Mouse (Mus musculus) midbrain, embryonic 15.5 days (tissue): ENCODE results near the gene Map3k9. TPM values are rescaled to one million over a fixed set of nuclear protein-coding genes. Genes with fewer than 3 reads are reported as not detected.

ENCODE experiments used
- ATAC-seq: fragments of 200-750 bp; cut with Nextera tagmentation; replicated peaks from 2 replicates; pipeline ENCODE4 v1.8.0; 2017; ENCODE audit warnings: moderate TSS enrichment
- H3K27ac ChIP-seq: fragments of 300-500 bp; sonication (generic); 2 replicates; pipeline ENCODE4 v1.5.1; 2015; ENCODE audit warnings: mild to moderate bottlenecking, inconsistent platforms
- H3K27me3 ChIP-seq: fragments of 300-500 bp; sonication (generic); replicated peaks from 2 replicates; pipeline ENCODE4 v1.6.1; 2015; ENCODE audit warnings: inconsistent platforms
- H3K36me3 ChIP-seq: fragments of 300-500 bp; sonication (generic); replicated peaks from 2 replicates; pipeline ENCODE4 v1.6.1; 2015; ENCODE audit warnings: inconsistent platforms
- H3K4me1 ChIP-seq: fragments of 300-500 bp; sonication (generic); 2 replicates; pipeline ENCODE4 v1.6.1; 2015; ENCODE audit warnings: inconsistent platforms
- H3K4me2 ChIP-seq: fragments of 300-500 bp; sonication (generic); 2 replicates; pipeline ENCODE4 v1.6.1; 2015; ENCODE audit warnings: inconsistent platforms, mild to moderate bottlenecking, moderate library complexity
- H3K4me3 ChIP-seq: fragments of 300-500 bp; sonication (generic); 2 replicates; pipeline ENCODE4 v1.5.1; 2015; ENCODE audit warnings: mild to moderate bottlenecking, inconsistent platforms
- H3K9ac ChIP-seq: fragments of 300-500 bp; sonication (generic); 2 replicates; pipeline ENCODE4 v1.6.1; 2015; ENCODE audit warnings: mild to moderate bottlenecking, inconsistent platforms
- H3K9me3 ChIP-seq: fragments of 300-500 bp; sonication (generic); 2 replicates; pipeline ENCODE4 v1.6.1; 2016; ENCODE audit warnings: inconsistent platforms
- WGBS: fragments of 180-500 bp; shearing (Covaris S2); methylation state at CpG from one replicate; pipeline ENCODE4 v1.1.7; 2015; ENCODE audit warnings: mixed read lengths; 5-methylcytosine and 5-hydroxymethylcytosine counted together
- polyA plus RNA-seq: library from polyadenylated mRNA; unstranded; fragments of >200 nt; fragmentation: Nextera tagmentation; extraction: Ambion mirVana; gene quantifications from 2 replicates; pipeline ENCODE4 v1.2.1, GENCODE M21; 2015

The Map3k9 gene
- polyA plus RNA-seq, 1 experiment from 2014 or later = 14.6 TPM

GRCm38 (mm10) chr12:81748021-81748576, 32.9 kb downstream of the Map3k9 start:
- 61% methylated on average over 4 of the region's 4 CpGs for WGBS
- no peak for ATAC-seq
- Histone ChIP-seq H3K9me3 (no peaks in the 10 kb centered on the region), H3K4me3 (no peak overlapping the region), H3K27me3 (no peaks in the 10 kb centered on the region), H3K4me1 (no peaks in the 10 kb centered on the region; the same call in 1 of the 2 replicates), H3K27ac (no peak overlapping the region), H3K4me2 (no peak overlapping the region), H3K36me3 (no peaks in the 10 kb centered on the region), H3K9ac (no peak overlapping the region)

- no peaks in the 10 kb centered on the region for H3K27me3 ChIP-seq
- ATAC-seq = no peak
- no peak overlapping the region for H3K4me2 ChIP-seq
- no peaks in the 10 kb centered on the region for H3K36me3 ChIP-seq
- H3K9ac ChIP-seq = no peak overlapping the region
- no peak overlapping the region for H3K27ac ChIP-seq
- H3K9me3 ChIP-seq = no peaks in the 10 kb centered on the region
- 77% methylated on average over 9 of the region's 9 CpGs for WGBS
- no peaks in the 10 kb centered on the region; the same call in 1 of the 2 replicates for H3K4me1 ChIP-seq
- H3K4me3 ChIP-seq = no peak overlapping the region
These were observed 34.5 kb downstream of the Map3k9 start for GRCm38 (mm10) chr12:81746400-81747024.

DNA sequence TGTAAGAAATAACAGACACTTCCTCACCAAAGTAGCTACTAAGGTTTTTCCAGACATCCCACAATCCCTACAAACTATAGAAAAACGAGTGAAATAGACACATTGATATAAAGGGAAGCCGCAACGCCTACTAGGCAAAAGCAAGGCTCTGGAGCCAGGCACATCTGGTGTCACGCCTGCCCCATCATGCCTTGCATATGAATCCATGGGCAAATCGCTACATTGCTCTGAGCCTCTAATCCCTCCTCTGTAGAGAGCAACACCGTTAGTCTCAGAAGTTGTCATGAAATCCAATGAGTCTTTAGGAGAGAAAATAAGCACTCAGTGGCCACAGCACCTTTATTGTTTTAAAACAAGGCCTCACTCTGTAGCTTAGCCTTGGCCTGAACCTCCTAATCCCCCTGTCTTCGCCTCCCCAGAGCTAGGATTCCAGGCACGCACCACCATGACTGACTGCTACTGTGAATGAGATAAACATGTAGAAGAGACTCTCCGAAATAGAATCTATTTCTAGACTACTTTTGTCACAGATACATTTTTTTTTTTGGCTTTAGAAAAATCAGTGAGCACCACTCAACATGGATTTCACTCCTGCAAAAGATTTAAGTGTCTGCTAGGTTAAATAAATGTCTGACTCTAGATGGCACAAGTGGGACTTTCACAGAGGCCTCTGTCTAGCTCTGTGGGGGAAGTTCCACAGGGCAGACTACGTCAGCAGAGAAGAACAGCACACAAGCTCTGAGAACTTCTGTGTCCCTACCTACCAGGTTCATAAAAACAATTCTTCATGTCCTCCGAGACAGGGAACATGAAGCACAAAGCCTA, 45.5 kb downstream of the Map3k9 start:
- ATAC-seq = no peak
- Histone ChIP-seq H3K27ac (no peak overlapping the region), H3K9ac (no peak overlapping the region), H3K36me3 (peaks cover 18% of the 10 kb centered on the region; the same call in 1 of the 2 replicates), H3K9me3 (no peaks in the 10 kb centered on the region), H3K4me3 (no peak overlapping the region), H3K4me1 (no peaks in the 10 kb centered on the region), H3K4me2 (no peak overlapping the region), H3K27me3 (no peaks in the 10 kb centered on the region)
- WGBS = 61% methylated on average over 11 of the region's 11 CpGs

GRCm38 (mm10) chr12:81726246-81726822, 54.6 kb downstream of the Map3k9 start:
- H3K4me3 ChIP-seq = no peak overlapping the region
- H3K9ac ChIP-seq = no peak overlapping the region
- H3K27me3 ChIP-seq = no peaks in the 10 kb centered on the region
- peaks cover 34% of the 10 kb centered on the region; the same call in 1 of the 2 replicates for H3K36me3 ChIP-seq
- H3K4me2 ChIP-seq = no peak overlapping the region
- H3K4me1 ChIP-seq = no peaks in the 10 kb centered on the region
- ATAC-seq = no peak
- no peaks in the 10 kb centered on the region for H3K9me3 ChIP-seq
- WGBS = 77% methylated on average over 8 of the region's 8 CpGs
- no peak overlapping the region for H3K27ac ChIP-seq

DNA sequence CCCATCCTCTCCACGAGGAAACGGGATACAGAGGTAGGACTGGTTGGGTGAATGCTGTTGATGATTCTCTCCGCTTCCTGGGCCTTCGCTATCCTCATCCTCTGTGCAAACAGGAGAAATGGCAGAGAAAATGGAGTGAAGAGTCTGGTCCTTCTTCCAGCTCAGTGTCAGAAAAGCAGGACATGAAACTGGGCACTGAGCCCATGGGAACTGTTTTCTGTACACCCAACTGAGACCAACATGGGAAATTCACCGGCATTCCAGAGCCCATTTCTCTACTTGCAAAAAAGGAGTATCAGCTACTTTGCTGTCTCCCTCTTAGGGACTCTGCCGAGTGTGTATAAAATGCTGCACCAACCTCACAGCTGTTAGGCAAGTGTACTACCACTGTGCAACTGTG, 56.2 kb downstream of the Map3k9 start:
- peaks cover 29% of the 10 kb centered on the region; the same call in 1 of the 2 replicates for H3K36me3 ChIP-seq
- WGBS = 90% methylated on average over 6 of the region's 6 CpGs
- no peaks in the 10 kb centered on the region for H3K27me3 ChIP-seq

GRCm38 (mm10) chr12:81723375-81723774, 57.6 kb downstream of the Map3k9 start:
- Histone ChIP-seq H3K9ac (no peak overlapping the region), H3K27ac (no peak overlapping the region), H3K4me3 (no peak overlapping the region), H3K4me1 (no peaks in the 10 kb centered on the region), H3K9me3 (no peaks in the 10 kb centered on the region), H3K36me3 (peaks cover 26% of the 10 kb centered on the region; the same call in 1 of the 2 replicates), H3K4me2 (no peak overlapping the region), H3K27me3 (no peaks in the 10 kb centered on the region)
- 89% methylated on average over 7 of the region's 7 CpGs for WGBS
- no peak for ATAC-seq

More for the DNA sequence above, 56.2 kb downstream of the Map3k9 start:
- Histone ChIP-seq H3K27ac (no peak overlapping the region), H3K4me3 (no peak overlapping the region), H3K4me2 (no peak overlapping the region), H3K9me3 (no peaks in the 10 kb centered on the region), H3K9ac (no peak overlapping the region), H3K4me1 (no peaks in the 10 kb centered on the region)
- ATAC-seq = no peak

GRCm38 (mm10) chr12:81719715-81720114, 61.3 kb downstream of the Map3k9 start:
- Histone ChIP-seq H3K4me1 (no peaks in the 10 kb centered on the region), H3K4me3 (no peak overlapping the region), H3K9ac (no peak overlapping the region), H3K36me3 (peaks cover 16% of the 10 kb centered on the region; the same call in 1 of the 2 replicates), H3K27me3 (no peaks in the 10 kb centered on the region), H3K27ac (no peak overlapping the region), H3K4me2 (no peak overlapping the region), H3K9me3 (no peaks in the 10 kb centered on the region)
- ATAC-seq = no peak
- 92% methylated on average over 8 of the region's 8 CpGs for WGBS

DNA sequence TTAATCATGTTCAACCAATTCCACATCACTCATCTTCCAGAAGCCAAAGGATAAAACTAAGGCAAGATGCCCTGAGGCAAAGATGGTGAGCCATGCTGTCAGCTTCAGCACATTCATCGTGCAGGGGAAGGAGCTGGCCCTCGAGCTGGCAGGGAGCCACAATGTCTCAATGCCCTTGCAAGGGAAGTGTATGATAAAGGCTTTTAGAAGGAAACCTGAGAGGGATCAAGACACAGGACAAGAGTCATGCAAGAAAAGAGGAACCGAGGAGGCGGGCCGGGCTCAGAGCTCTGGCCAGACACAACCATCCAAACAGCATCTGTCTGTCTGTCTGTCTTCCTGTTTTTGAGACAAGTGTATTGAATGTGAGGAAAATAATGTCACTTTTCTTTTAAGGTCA, 61.8 kb downstream of the Map3k9 start:
- no peak overlapping the region for H3K4me3 ChIP-seq
- H3K27ac ChIP-seq = no peak overlapping the region
- no peaks in the 10 kb centered on the region for H3K4me1 ChIP-seq
- ATAC-seq = no peak
- no peak overlapping the region for H3K4me2 ChIP-seq
- H3K36me3 ChIP-seq = peaks cover 14% of the 10 kb centered on the region; the same call in 1 of the 2 replicates
- H3K27me3 ChIP-seq = no peaks in the 10 kb centered on the region
- WGBS = 76% methylated on average over 5 of the region's 5 CpGs
- H3K9me3 ChIP-seq = no peaks in the 10 kb centered on the region
- H3K9ac ChIP-seq = no peak overlapping the region

DNA sequence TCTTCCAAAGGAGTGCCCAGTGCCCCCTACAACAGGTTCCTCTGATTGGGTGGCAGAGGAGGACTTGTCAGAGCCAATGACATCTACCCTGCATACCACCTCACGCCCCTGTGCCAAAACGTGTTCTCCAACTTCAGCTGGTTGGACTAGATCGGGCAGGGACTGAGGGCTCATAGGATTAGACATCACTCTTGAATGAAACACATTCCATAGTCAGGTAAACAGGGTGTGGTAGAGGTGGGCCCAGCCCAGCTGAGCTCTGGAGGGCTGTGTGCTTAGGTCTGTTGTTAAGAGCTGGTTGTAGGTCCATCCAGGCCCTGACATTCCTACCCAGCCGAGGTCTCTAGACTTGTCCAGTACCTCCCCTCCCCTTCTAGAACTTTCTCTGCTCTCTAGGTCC, 68.4 kb downstream of the Map3k9 start:
- Histone ChIP-seq H3K4me2 (no peak overlapping the region), H3K4me1 (no peaks in the 10 kb centered on the region), H3K9me3 (peaks cover 5% of the 10 kb centered on the region; the same call in 1 of the 2 replicates), H3K27me3 (no peaks in the 10 kb centered on the region), H3K36me3 (no peaks in the 10 kb centered on the region), H3K9ac (no peak overlapping the region), H3K4me3 (no peak overlapping the region), H3K27ac (no peak overlapping the region)
- no peak for ATAC-seq
- WGBS = 93% methylated on average over 4 of the region's 4 CpGs

- Histone ChIP-seq H3K9ac (no peak overlapping the region), H3K9me3 (peaks cover under 1% of the 10 kb centered on the region; the same call in 1 of the 2 replicates), H3K27me3 (0 out of 2 replicates have a peak, but pooled peaks cover 2% of the 10 kb centered on the region), H3K4me1 (peaks cover 4% of the 10 kb centered on the region; the same call in 1 of the 2 replicates), H3K4me3 (no peak overlapping the region), H3K36me3 (no peaks in the 10 kb centered on the region), H3K4me2 (no peak overlapping the region), H3K27ac (no peak overlapping the region)
- ATAC-seq = 0 out of 2 replicates have a peak, but pooled peaks have one; percentile 39
- 0% methylated on average over 1 of the region's 1 CpGs for WGBS
These were observed 78.1 kb downstream of the Map3k9 start for GRCm38 (mm10) chr12:81702903-81703302.

- Histone ChIP-seq H3K27ac (no peak overlapping the region), H3K9me3 (no peaks in the 10 kb centered on the region), H3K36me3 (no peaks in the 10 kb centered on the region), H3K9ac (no peak overlapping the region), H3K4me2 (no peak overlapping the region), H3K27me3 (no peaks in the 10 kb centered on the region), H3K4me1 (peaks cover 4% of the 10 kb centered on the region; the same call in 1 of the 2 replicates), H3K4me3 (no peak overlapping the region)
- ATAC-seq = no peak
- whole genome bisulfite sequencing = 75% methylated on average over 4 of the region's 4 CpGs
These were observed 83.0 kb downstream of the Map3k9 start for GRCm38 (mm10) chr12:81698011-81698410.

DNA sequence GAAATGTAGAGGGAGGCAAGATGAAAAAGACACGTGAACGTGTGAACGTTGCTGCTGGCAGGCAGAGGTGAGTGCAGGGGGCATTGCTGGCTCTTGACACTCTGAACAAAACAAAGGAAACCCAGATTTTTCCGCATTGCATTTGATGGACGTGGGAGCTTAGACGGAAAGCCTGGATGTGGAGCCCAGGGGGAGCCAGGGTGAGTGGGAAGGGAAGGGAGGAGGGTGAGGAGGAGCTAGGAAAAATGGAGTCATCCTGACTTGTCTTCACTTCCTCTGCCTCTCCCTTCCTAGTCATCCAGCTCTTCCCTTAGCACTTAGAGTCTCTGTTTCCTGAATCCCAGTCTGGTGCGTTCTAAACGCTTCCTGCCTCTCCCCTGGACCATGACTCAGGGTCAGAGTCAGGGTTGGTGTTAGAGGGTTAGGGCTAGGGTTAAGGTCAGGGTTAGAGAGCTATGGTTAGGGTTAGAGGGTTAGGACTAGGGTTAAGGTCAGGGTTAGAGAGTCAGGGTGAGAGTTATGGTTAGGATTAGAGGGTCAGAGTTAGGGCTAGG, 89.7 kb downstream of the Map3k9 start:
- no peak for ATAC-seq
- Histone ChIP-seq H3K4me2 (no peak overlapping the region), H3K4me1 (peaks cover 7% of the 10 kb centered on the region), H3K27me3 (no peaks in the 10 kb centered on the region), H3K9ac (no peak overlapping the region), H3K4me3 (no peak overlapping the region), H3K9me3 (no peaks in the 10 kb centered on the region), H3K27ac (no peak overlapping the region), H3K36me3 (no peaks in the 10 kb centered on the region)
- 41% methylated on average over 8 of the region's 8 CpGs for WGBS
